Mouse (Mus musculus): ENCODE results near the gene Chdh.

Chdh gene

GRCm38 (mm10) chr14:30011886-30012560 is 3.2 kb downstream of the Chdh start:
- no peak for DNase-seq (ENCODE audit: low spot score in 2 of 2)

- no peak for DNase-seq (ENCODE audit: low spot score in 2 of 2)
Measured at GRCm38 (mm10) chr14:30014487-30014886, 5.7 kb downstream of the Chdh start.

- DNase-seq (ENCODE audit: low spot score in 2 of 2), result no peak
Measured at GRCm38 (mm10) chr14:30015008-30015407, 6.2 kb downstream of the Chdh start.

DNA sequence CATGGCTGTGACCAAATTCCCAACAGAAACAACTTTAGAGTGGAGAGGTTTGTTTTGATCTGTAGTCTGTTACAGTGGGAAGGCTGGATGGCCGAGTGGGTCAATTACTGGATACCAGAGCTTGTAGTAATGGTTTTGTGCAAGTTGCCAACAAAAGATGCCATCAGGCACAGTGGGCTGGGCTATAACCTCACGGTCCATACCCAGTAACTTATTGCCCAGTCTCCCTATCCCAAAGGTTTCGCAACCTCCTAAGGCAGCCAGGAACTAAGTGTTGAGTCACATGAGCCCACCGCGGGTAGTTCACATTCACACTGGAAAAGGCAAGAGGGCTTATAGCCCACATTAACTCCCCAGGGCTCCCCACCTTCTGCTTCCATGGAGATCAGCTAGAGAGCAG is 7.8 kb downstream of the Chdh start:
- no peak for DNase-seq (ENCODE audit: low spot score in 2 of 2)

DNA sequence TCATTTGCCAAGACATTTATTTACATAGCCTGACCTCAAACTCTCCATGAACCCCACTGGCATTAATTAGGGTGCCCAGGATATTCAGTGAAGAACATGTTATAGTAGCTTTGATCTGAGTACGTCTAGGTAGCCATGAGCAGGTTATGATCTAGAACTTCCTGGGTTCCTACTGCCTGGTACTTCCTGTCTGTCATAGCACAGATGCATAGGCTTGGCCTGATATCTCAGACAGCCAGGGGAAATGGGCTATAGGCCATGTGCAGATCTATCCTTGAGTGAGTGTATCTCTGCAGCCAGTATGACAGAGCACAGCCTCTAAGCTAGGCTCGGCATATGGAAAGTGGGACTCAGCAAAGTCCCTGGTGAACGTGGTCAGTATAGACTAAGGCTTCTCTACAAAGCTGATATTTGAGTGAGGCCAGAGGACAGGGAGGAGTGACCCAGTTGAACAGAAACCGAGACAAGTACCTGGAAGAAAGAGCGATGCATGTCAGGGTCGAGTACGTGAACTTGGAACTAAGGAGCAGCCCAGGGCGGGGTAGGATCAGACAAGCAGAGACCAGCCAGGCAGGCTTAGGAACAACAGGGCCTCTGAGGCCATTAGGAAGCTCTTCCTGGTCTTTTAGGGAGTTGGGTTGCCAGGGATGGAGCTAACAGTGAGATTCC is 9.1 kb downstream of the Chdh start:
- DNase-seq (ENCODE audit: low spot score in 2 of 2), result no peak

DNA sequence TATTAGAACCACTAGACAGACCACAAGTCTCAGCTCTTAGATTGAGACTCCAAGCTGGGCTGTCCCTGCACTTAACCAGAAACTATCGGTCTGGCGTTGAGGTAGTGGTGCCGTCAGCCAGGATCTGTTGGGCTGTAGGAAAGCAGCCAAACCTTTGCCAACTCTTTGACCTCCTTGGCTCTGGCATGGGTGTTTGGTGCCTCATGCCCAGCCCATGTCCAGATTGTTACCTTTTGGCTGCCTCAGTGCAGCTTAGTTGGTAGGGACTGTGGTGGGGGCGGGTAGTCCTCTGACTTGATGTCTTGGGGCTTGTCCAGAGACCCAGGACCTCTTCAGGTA is 9.6 kb downstream of the Chdh start:
- no peak for DNase-seq (ENCODE audit: low spot score in 2 of 2)

DNA sequence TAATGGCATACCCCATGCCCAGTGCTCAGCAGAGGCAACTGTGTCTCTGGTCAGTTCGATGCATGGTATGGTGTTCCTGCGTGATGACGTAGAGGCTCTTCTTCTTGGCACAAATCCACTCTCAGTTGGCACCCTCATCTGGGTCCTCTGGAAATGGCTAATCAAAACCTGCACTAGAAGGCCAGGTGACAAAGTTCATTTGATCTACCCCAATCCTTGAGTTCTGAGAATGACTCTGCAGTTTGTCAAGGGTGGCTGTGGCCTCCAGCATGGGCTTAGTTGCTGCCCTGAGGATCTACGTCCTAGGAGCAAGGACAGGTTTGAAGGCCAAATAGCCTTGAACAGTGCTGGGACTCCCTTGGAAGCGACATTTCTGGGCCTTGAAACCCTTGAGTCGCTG is 10.0 kb downstream of the Chdh start:
- no peak for DNase-seq (ENCODE audit: low spot score in 2 of 2)

DNA sequence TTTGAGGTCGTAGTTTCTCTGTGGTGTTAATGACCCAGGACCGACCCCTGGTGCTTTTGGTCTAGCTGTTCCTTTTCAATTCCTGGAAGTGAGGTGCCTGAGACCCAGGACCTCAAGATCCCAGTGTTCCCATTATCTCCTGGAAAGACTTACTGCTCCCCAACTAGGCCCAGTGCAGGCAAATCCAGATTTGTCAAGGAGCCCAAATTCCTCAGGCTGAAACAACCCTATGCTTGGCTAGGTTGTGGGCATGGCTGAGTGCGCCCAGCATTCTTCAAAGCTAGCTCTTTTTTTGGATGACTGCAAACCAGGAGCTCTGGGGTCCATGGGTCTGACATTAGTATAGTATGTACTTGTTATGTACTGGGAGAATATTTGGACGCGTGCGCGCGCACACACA is 10.6 kb downstream of the Chdh start:
- DNase-seq (ENCODE audit: low spot score in 2 of 2), result no peak

- DNase-seq (ENCODE audit: low spot score in 2 of 2), result no peak
Measured at GRCm38 (mm10) chr14:30019792-30020575, 11.2 kb downstream of the Chdh start.

GRCm38 (mm10) chr14:30022471-30022870 is 13.6 kb downstream of the Chdh start:
- no peak for DNase-seq (ENCODE audit: low spot score in 2 of 2)

DNA sequence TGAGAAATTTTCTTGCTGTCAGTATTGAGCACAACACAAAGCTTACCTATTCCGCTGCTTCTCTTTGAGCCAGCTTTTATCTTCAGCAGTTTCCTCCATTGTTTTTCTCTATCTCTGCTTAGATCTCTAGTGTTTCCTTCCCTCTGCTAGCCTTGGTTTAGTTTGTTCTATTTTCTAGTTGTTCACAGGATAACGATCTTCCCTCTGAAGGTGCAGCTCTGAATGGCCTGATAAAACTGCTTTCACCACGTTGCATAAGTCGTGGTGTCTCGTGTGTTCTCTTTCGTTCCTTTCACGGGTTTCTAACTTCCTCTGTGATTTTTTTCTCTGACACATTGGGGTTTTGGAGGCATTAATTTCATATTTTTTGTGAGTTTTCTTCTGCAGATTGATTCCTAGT is 15.6 kb downstream of the Chdh start:
- no peak for DNase-seq (ENCODE audit: low spot score in 2 of 2)

GRCm38 (mm10) chr14:30027378-30027777 is 18.6 kb downstream of the Chdh start:
- no peak for DNase-seq (ENCODE audit: low spot score in 2 of 2)

- no peak for DNase-seq (ENCODE audit: low spot score in 2 of 2)
Measured at GRCm38 (mm10) chr14:30033405-30033804, 24.6 kb downstream of the Chdh start.

DNA sequence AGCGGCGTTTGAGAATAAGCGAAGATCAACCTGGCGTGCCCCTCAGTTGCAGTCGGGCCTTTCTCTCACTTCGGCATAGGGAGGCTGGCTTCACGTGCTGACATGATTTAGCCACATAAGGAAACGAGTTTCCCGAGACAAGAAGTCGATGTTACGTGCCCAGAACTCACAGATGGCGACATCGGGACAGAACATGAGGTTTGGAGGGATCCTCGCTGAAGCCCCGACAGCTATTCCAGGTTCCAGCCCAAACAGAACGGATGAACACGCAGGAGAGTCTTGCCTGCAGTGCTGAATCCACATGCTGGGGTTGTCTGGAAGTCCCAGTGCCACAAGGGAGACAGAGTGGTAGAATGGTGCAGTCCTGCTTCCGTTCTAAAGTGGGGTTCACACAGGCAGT is 29.6 kb downstream of the Chdh start:
- DNase-seq (ENCODE audit: low spot score in 2 of 2), result no peak

- no peak for DNase-seq (ENCODE audit: low spot score in 2 of 2)
Measured at GRCm38 (mm10) chr14:30039413-30039812, 30.6 kb downstream of the Chdh start.

DNA sequence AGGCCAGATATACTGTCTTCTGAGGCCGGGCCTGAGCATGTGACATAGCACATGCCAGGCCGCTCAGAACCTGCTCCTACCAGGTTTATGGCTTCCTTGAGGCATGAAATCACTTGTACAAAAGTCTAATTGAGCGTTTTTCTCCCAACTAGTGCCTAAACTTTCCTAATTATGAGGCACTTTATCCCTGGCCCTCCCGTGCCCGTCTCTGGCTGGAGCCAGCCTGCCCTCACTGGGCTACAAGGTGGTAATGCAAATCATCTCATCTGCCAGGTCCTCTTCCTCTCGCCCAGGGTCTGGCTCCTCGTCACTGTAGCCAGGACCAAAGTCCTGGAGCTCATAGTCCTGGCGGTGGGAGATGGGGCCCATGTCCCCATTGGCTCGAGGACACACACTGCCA is 33.0 kb downstream of the Chdh start:
- DNase-seq (ENCODE audit: low spot score in 2 of 2), result no peak

GRCm38 (mm10) chr14:30043356-30043940 is 34.6 kb downstream of the Chdh start:
- no peak for DNase-seq (ENCODE audit: low spot score in 2 of 2)

- no peak for DNase-seq (ENCODE audit: low spot score in 2 of 2)
Measured at GRCm38 (mm10) chr14:30045239-30045638, 36.4 kb downstream of the Chdh start.

- DNase-seq (ENCODE audit: low spot score in 2 of 2), result no peak
Measured at GRCm38 (mm10) chr14:30045704-30046220, 36.9 kb downstream of the Chdh start.

- no peak for DNase-seq (ENCODE audit: low spot score in 2 of 2)
Measured at GRCm38 (mm10) chr14:30046976-30047375, 38.2 kb downstream of the Chdh start.

DNA sequence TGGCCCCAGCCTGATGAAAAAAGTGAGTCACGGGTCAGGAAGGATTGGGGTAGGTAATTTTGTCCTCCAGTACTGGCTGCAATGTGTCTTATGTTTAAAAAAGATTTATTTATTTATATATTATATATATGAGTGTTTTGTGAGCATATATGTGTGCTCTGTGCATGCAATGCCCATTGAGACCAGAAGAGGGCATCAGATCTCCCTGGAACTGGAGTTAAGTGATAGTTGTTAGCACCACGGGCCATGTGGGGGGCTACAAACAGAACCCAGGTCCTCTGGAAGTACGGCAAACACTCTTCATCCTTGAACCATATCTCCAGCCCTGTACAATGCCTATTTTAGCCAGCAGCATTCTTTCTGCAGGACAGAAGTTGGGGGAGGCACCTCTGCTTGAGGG is 39.2 kb downstream of the Chdh start:
- no peak for DNase-seq (ENCODE audit: low spot score in 2 of 2)

DNA sequence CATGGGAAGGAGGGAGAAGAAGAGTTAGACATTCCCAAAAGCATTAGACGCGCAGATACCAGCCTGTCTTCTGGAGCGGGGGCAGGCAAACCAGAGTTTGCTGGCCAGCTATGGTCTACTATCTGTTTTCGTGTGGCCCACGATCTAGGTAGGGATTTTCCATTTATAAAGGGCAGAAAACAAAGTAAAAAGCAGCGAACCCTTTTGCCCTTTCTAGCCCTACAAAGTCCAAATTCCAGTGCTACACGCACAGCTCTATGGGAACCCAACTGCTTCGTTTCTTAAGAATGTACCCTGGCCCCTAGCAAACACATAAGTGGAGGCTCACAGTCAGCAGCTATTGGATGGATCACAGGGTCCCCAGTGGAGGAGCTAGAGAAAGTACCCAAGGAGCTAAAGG is 41.5 kb downstream of the Chdh start:
- no peak for DNase-seq (ENCODE audit: low spot score in 2 of 2)

All from right cerebral cortex, adult 2 months (tissue).